Mouse (Mus musculus) lung, embryonic 14.5 days (tissue): Measurements from ENCODE around the gene Guca1a. TPM values are rescaled to one million over a fixed set of nuclear protein-coding genes. Genes with fewer than 3 reads are reported as not detected.

Source experiments
- ATAC-seq: fragments of 200-750 bp; cut with Nextera tagmentation; 2 replicates; pipeline ENCODE4 v1.8.0; 2017; ENCODE audit warnings: mild to moderate bottlenecking, moderate TSS enrichment, moderate library complexity; ENCODE audit not compliant: insufficient read depth
- DNase-seq: peaks from one replicate; pipeline ENCODE4 v3.0.0-alpha.2; 2015
- H3K27ac ChIP-seq: fragments of 300-500 bp; sonication (generic); 2 replicates; pipeline ENCODE4 v1.5.1; 2014; ENCODE audit warnings: low read depth, mild to moderate bottlenecking, moderate library complexity
- H3K27me3 ChIP-seq: fragments of 300-500 bp; sonication (generic); 2 replicates; pipeline ENCODE4 v1.6.1; 2014; ENCODE audit warnings: low read length, control low read depth; ENCODE audit not compliant: insufficient read depth
- H3K36me3 ChIP-seq: fragments of 300-500 bp; sonication (generic); 2 replicates; pipeline ENCODE4 v1.6.1; 2014; ENCODE audit warnings: control low read depth; ENCODE audit not compliant: insufficient read depth
- H3K4me1 ChIP-seq: fragments of 300-500 bp; sonication (generic); 2 replicates; pipeline ENCODE4 v1.6.1; 2014; ENCODE audit warnings: antibody characterized with exemption, control low read depth; ENCODE audit not compliant: insufficient read depth
- H3K4me2 ChIP-seq: fragments of 300-500 bp; sonication (generic); 2 replicates; pipeline ENCODE4 v1.6.1; 2014; ENCODE audit warnings: mild to moderate bottlenecking
- H3K4me3 ChIP-seq: fragments of 300-500 bp; sonication (generic); 2 replicates; pipeline ENCODE4 v1.5.1; 2014; ENCODE audit warnings: low read depth, low read length
- H3K9ac ChIP-seq: fragments of 300-500 bp; sonication (generic); 2 replicates; pipeline ENCODE4 v1.6.1; 2014
- H3K9me3 ChIP-seq: fragments of 300-500 bp; sonication (generic); 2 replicates; pipeline ENCODE4 v1.6.1; 2016; ENCODE audit warnings: low read depth, low read length, control low read depth
- CTCF ChIP-seq: IDR thresholded peaks from 2 replicates; pipeline ENCODE4 v1.5.1; 2016; ENCODE audit warnings: antibody characterized with exemption, low read depth
- WGBS: fragments of 180-500 bp; shearing (Covaris S2); extraction: QIAGEN DNeasy Blood & Tissue Kit; methylation state at CpG from one replicate; pipeline ENCODE4 v1.1.7; 2014; 5-methylcytosine and 5-hydroxymethylcytosine counted together
- polyA plus RNA-seq: library from polyadenylated mRNA; unstranded; fragments of >200 nt; fragmentation: Nextera tagmentation; extraction: Ambion mirVana; gene quantifications from 2 replicates; pipeline ENCODE4 v1.2.1, GENCODE M21; 2014

The Guca1a gene
- polyA plus RNA-seq, 1 experiment from 2014 or later: 1.6 TPM

DNA sequence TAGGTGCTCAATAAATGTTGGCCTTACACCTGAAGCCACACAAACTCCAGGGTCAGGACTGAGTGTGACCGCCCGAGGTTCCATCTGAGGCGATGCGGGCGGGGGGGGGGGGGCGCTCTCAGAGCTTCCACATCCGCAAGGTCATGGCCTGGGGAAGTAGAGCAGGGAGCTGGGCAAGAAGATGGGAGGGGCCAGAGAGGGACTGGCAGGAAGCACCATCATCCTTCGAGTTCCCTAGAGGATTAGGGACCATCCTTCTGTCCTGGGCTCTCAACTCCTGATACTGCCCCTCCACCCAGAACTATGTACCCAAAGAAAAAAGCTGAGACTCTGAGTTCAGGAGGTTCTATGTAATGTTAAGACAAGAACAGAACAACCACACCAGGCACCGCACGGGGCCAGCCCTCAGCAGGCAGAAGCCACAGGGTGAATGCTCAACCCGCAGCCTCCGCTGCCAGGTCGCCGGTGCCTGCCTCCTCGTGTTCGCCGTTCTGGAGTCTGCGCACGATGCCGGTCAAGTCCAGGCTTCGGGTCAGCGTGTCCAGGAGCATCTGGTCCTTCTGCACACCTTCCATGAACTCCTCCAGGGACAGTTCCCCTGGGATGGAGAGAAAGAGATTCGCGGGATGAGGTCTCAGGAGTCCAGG is 6.0 kb downstream of the Guca1a start:
- ATAC-seq (0 out of 2 replicates have a peak, but pooled peaks have one; percentile 38), DNase-seq (no peak)
- Histone ChIP-seq H3K4me1 (no peaks in the 10 kb centered on the region; the same call in none of the 2 replicates), H3K27me3 (peaks cover 21% of the 10 kb centered on the region; the same call in 1 of the 2 replicates), H3K27ac (no peak overlapping the region), H3K4me2 (peak overlapping the region; percentile 57), H3K36me3 (no peaks in the 10 kb centered on the region), H3K4me3 (peak overlapping the region; percentile 33; the same call in 1 of the 2 replicates), H3K9ac (no peak overlapping the region; the same call in 1 of the 2 replicates), H3K9me3 (no peaks in the 10 kb centered on the region)
- no peak for TF ChIP-seq CTCF
- 21% methylated on average over 24 of the region's 24 CpGs for WGBS

DNA sequence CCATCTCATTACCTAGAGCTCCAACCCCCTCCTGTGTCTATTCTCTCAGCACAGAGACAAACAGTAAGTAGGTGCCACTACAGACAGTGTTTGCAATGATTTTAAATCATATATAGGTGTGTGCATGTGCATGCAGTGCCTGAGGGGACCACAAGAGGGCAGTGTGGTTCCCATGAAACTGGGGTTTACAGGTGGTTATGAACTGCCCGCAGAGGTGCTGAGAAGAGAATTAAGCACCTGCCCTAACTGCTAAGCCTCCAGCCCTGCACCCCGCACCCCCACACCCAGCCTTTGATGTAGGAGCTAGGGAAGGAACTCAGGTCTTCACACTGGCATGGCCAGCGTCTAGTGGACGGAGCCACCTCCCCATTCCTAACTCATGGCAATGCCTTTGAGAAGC is 13.7 kb downstream of the Guca1a start:
- Histone ChIP-seq H3K4me2 (no peak overlapping the region), H3K36me3 (0 out of 2 replicates have a peak, but pooled peaks cover 2% of the 10 kb centered on the region), H3K9me3 (no peaks in the 10 kb centered on the region), H3K27me3 (no peaks in the 10 kb centered on the region), H3K4me1 (no peaks in the 10 kb centered on the region), H3K9ac (no peak overlapping the region), H3K27ac (no peak overlapping the region), H3K4me3 (no peak overlapping the region)
- peak; percentile 79 for TF ChIP-seq CTCF
- DNase-seq: peak; percentile 68
- WGBS: 64% methylated on average over 4 of the region's 4 CpGs
- no peak for ATAC-seq

DNA sequence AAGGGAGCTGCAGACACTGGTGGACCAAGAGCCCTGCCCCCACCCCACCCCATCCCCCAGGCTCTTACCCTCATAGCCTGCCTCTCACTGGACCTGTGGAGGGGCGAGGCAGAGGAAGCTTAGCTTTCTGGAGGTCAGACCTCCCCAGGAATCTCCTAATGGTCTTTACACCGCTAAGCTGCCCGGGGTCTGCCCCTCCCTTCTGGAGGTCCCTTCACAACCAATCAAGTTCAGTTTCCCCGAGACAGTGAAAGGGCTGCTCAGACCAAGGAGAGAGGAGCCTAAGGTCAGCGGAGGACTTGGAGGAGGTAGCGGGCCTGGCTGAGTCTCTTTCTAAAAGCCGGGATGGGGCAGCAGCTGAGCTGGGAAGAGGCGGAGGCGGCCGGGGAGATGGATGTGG is 15.2 kb downstream of the Guca1a start, which contains the start of gene Guca1b:
Gene Guca1b (plus strand): TSS at position 249 of the 400 bp plus-strand sequence.
- Histone ChIP-seq H3K27ac (no peak within 1 kb of the TSS), H3K4me2 (no peak within 1 kb of the TSS), H3K4me1 (no peaks in the 10 kb centered on the region), H3K4me3 (no peak within 1 kb of the TSS), H3K36me3 (peaks cover 14% of the 10 kb centered on the region; the same call in 1 of the 2 replicates), H3K27me3 (no peaks in the 10 kb centered on the region), H3K9me3 (no peaks in the 10 kb centered on the region), H3K9ac (no peak within 1 kb of the TSS)
- DNase-seq (no peak), ATAC-seq (no peak)
- TF ChIP-seq CTCF: no peak
- 35% methylated on average over 10 of the region's 10 CpGs for whole genome bisulfite sequencing

DNA sequence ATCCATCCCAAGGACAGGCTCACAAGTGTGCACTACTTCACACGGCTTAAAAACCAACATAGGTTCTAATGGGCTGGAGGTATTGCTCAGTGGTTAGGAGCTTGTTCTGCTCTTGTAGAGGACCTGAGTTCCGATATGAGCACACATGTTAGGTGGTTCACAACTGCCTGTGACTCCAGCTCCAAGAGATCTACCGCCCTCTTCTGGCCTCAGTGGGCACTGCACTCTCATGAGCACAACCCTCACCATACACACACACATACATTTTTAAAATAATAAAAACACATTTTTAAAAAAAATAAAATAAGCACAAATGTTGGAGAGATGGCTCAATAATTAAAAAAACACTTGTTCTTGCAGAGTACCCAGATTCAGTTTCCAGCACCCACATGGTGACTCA is 16.3 kb downstream of the Guca1a start:
- Histone ChIP-seq H3K4me3 (no peak overlapping the region), H3K36me3 (peaks cover 25% of the 10 kb centered on the region), H3K4me2 (no peak overlapping the region), H3K4me1 (no peaks in the 10 kb centered on the region), H3K27me3 (no peaks in the 10 kb centered on the region), H3K9me3 (no peaks in the 10 kb centered on the region), H3K9ac (no peak overlapping the region), H3K27ac (no peak overlapping the region)
- ATAC-seq: no peak
- no peak for DNase-seq
- 87% methylated on average over 3 of the region's 3 CpGs for WGBS
- peak; percentile 33 for TF ChIP-seq CTCF

DNA sequence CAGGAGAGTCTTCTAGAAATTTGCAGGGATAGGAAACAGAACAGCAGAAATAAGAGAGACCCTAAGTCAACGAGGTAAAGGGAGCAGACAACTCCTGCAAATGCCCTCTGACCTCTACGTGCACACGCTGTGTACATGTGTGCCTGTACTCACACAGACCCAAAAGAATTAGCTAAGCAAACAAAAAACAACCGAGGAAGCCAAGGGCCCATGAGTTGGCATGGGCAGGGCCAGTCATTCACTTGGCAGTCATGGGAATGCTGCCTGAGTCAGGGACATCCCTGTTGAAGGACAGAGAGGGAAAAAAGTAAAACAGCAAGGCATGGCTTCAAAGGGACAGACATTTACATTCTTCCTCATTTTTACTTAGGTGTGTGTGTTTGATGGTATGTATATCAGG is 17.1 kb downstream of the Guca1a start:
- no peaks in the 10 kb centered on the region for H3K9me3 ChIP-seq
- H3K27ac ChIP-seq: no peak overlapping the region
- WGBS: 66% methylated on average over 4 of the region's 4 CpGs
- no peak for TF ChIP-seq CTCF
- ATAC-seq (no peak), DNase-seq (no peak)
- no peaks in the 10 kb centered on the region for H3K4me1 ChIP-seq
- H3K4me3 ChIP-seq: no peak overlapping the region
- H3K36me3 ChIP-seq: peaks cover 32% of the 10 kb centered on the region
- H3K27me3 ChIP-seq: no peaks in the 10 kb centered on the region
- H3K9ac ChIP-seq: no peak overlapping the region
- no peak overlapping the region for H3K4me2 ChIP-seq

DNA sequence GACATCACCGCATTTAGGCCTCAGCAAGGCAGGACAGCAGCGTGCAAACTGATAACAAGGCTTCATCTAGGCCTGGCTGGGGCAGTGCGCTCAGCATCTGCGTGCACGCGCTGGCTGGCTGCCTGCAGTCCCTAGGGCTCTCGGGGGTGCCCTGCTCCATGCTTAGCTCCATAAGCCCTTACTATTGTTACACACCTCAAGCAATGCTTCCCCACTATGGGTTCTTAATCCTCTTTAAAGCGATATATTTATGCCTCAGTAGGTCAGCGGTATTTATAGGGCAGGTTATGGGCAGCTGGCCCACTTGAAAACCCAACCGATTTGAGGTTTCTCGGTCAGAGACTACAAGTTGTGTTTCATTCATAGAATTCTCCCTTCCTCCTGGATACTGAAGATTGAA is 18.5 kb downstream of the Guca1a start:
- no peak for DNase-seq
- no peak overlapping the region for H3K9ac ChIP-seq
- H3K27me3 ChIP-seq: no peaks in the 10 kb centered on the region
- no peak overlapping the region for H3K27ac ChIP-seq
- WGBS: 83% methylated on average over 11 of the region's 11 CpGs
- H3K4me1 ChIP-seq: no peaks in the 10 kb centered on the region
- no peak overlapping the region for H3K4me2 ChIP-seq
- no peaks in the 10 kb centered on the region for H3K9me3 ChIP-seq
- H3K36me3 ChIP-seq: peaks cover 46% of the 10 kb centered on the region
- ATAC-seq: no peak
- H3K4me3 ChIP-seq: no peak overlapping the region
- no peak for TF ChIP-seq CTCF

DNA sequence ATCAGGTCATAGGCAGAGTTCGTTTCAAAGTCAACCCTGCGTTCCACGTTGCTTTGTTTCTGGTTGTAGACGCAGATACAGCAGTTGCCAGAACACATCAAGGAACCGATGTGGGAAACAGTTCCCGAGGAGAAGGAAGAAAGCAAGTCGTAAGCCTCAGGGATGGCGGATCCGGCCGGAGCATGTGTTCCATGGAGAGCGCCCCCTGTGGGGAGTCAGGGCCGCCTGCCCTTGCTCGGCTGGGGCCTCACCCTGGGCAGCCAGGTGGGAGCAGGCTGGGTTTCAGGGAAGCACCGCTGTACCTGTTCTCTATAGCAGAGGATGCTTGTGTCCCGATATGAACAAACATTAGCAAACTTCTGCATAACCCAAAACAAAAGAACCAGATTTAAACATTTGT is 22.3 kb downstream of the Guca1a start:
- peaks cover 82% of the 10 kb centered on the region for H3K36me3 ChIP-seq

More for the DNA sequence above, 22.3 kb downstream of the Guca1a start:
- no peak overlapping the region for H3K9ac ChIP-seq
- no peak overlapping the region for H3K4me3 ChIP-seq
- H3K4me2 ChIP-seq: no peak overlapping the region
- H3K27ac ChIP-seq: no peak overlapping the region
- no peaks in the 10 kb centered on the region for H3K9me3 ChIP-seq
- ATAC-seq (no peak), DNase-seq (no peak)
- H3K4me1 ChIP-seq: no peaks in the 10 kb centered on the region
- peak; percentile 18; the same call in 1 of the 2 replicates for TF ChIP-seq CTCF
- no peaks in the 10 kb centered on the region for H3K27me3 ChIP-seq
- WGBS: 75% methylated on average over 15 of the region's 15 CpGs
